Mouse (Mus musculus) brain, embryonic 14.5 days (tissue): ENCODE measurements at regions not wholly inside any gene's neighbourhood (a gene's known extent, or its start where the extent isn't known, plus 50 kb on each side); places are given as distances from the start of the nearest gene placed in this dataset.

Experiments
- CTCF ChIP-seq: fragments of 200-500 bp; IDR thresholded peaks from 2 replicates; pipeline ENCODE4 v1.5.1; 2012; ENCODE audit warnings: inconsistent platforms, mild to moderate bottlenecking, moderate library complexity, borderline replicate concordance; ENCODE audit not compliant: insufficient read depth, insufficient read length; ENCODE audit errors: extremely low read depth
- POLR2A ChIP-seq: fragments of 200-500 bp; IDR thresholded peaks from 2 replicates; pipeline ENCODE4 v1.6.1; 2012; ENCODE audit warnings: mild to moderate bottlenecking, inconsistent platforms, borderline replicate concordance; ENCODE audit not compliant: poor library complexity, insufficient read depth, insufficient read length, severe bottlenecking; ENCODE audit errors: extremely low read depth

GRCm38 (mm10) chr15:69165482-69165801 is 2664.7 kb upstream of the Lrrc6 start:
- TF ChIP-seq POLR2A: no peak
- TF ChIP-seq CTCF: no peak
